In the genomic region with DNA sequence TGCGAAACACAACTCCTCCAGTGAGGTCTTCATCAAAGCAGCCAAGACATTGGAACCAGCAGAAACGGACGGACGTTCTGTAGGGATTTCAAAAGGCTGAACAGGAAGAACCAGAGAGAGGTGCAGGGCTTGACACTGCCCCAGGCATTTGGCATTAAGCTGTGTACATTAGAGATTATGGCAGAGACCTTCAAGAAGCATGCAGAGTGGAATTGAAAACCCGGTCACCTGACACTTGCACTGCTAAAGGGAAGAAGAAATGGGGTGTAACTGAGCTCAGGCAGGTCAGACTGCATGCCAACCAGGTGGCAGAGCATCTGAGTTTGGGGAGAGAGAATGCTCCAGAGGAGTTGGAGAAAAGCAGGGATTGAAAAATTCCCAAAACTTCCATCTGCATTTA, we compare ENCODE assay signal across 50 mouse cellular contexts. TPM values are rescaled to one million over a fixed set of nuclear protein-coding genes. Genes with fewer than 3 reads are reported as not detected.
"Had no signal": no experiment of that assay in that cellular context is flagged by ENCODE, and none has a peak within 500 bp of the region (broad histone marks: within the 10 kb centered on the region; RNA-seq: fewer than 3 reads in every experiment).

No protein-coding gene starts in this region.

- DNase-seq: heart, postnatal 10 days; heart, postnatal 14 days; heart, postnatal 36 days; heart, postnatal 4 days; kidney, adult 11 months; kidney, adult 18-20 months; kidney, adult 2 months; kidney, adult 8-10 months; kidney, adult 9 months; kidney, postnatal 10 days; kidney, postnatal 14 days; kidney, postnatal 25 days; kidney, postnatal 36 days; kidney, postnatal 4 days; layer of hippocampus, adult 9-11 months; layer of hippocampus, postnatal 36 days had no signal

- H3K9ac ChIP-seq: heart, embryonic 12.5 days; heart, embryonic 13.5 days; heart, embryonic 15.5 days; hindbrain, embryonic 12.5 days; hindbrain, embryonic 13.5 days; hindbrain, embryonic 14.5 days; hindbrain, embryonic 15.5 days; intestine, embryonic 15.5 days; kidney, embryonic 15.5 days had no signal

- H3K4me3 ChIP-seq: heart, embryonic 12.5 days; heart, embryonic 13.5 days; heart, embryonic 15.5 days; hindbrain, embryonic 10.5 days; hindbrain, embryonic 12.5 days; hindbrain, embryonic 13.5 days; hindbrain, embryonic 15.5 days; intestine, embryonic 15.5 days; kidney, embryonic 15.5 days; layer of hippocampus, adult 2 months; left cerebral cortex, adult 2 months had no signal

- H3K9me3 ChIP-seq: heart, embryonic 12.5 days; heart, embryonic 13.5 days; heart, embryonic 15.5 days; hindbrain, embryonic 10.5 days; hindbrain, embryonic 12.5 days; hindbrain, embryonic 13.5 days; hindbrain, embryonic 15.5 days; intestine, embryonic 15.5 days; kidney, embryonic 15.5 days had no signal

- H3K27ac ChIP-seq: heart, embryonic 13.5 days; heart, embryonic 15.5 days; hindbrain, embryonic 10.5 days; hindbrain, embryonic 12.5 days; hindbrain, embryonic 13.5 days; hindbrain, embryonic 14.5 days; hindbrain, embryonic 15.5 days; hindbrain, postnatal 0 days; intestine, embryonic 15.5 days; kidney, embryonic 15.5 days; kidney, postnatal 0 days; layer of hippocampus, adult 2 months; left cerebral cortex, adult 2 months had no signal

- H3K36me3 ChIP-seq: heart, embryonic 12.5 days; heart, embryonic 13.5 days; heart, embryonic 15.5 days; hindbrain, embryonic 10.5 days; hindbrain, embryonic 12.5 days; hindbrain, embryonic 13.5 days; hindbrain, embryonic 15.5 days; intestine, embryonic 15.5 days; kidney, embryonic 15.5 days had no signal

- H3K27me3 ChIP-seq: heart, embryonic 12.5 days; heart, embryonic 13.5 days; heart, embryonic 15.5 days; hindbrain, embryonic 12.5 days; hindbrain, embryonic 13.5 days; hindbrain, embryonic 15.5 days; intestine, embryonic 15.5 days; kidney, embryonic 15.5 days had no signal

- H3K4me1 ChIP-seq: hindbrain, embryonic 15.5 days; intestine, embryonic 15.5 days had no signal

- ATAC-seq: hindbrain, embryonic 16.5 days; hindbrain, postnatal 0 days; inflammation-experienced regulatory T-cells, adult 6 months; intestine, embryonic 15.5 days; intestine, embryonic 16.5 days; intestine, postnatal 0 days had no signal

- H3K4me2 ChIP-seq: heart, embryonic 12.5 days; heart, embryonic 13.5 days; heart, embryonic 15.5 days; hindbrain, embryonic 12.5 days; hindbrain, embryonic 13.5 days; hindbrain, embryonic 14.5 days; hindbrain, embryonic 15.5 days; intestine, embryonic 15.5 days; kidney, embryonic 15.5 days had no signal

RNA-seq across cellular contexts. Expression of gene Gm47996, which starts 45.5 kb away (rescaled TPM):
- total RNA-seq: heart, postnatal 10 days; heart, postnatal 14 days; heart, postnatal 25 days; heart, postnatal 36 days; heart, postnatal 4 days; hindbrain, postnatal 0 days; layer of hippocampus, adult 18-20 months; layer of hippocampus, adult 2 months; layer of hippocampus, adult 8-10 months; layer of hippocampus, postnatal 10 days; layer of hippocampus, postnatal 14 days; layer of hippocampus, postnatal 25 days; layer of hippocampus, postnatal 36 days; left cerebral cortex, adult 18-20 months; left cerebral cortex, adult 2 months; left cerebral cortex, adult 8-10 months had no signal
- polyA plus RNA-seq: heart, embryonic 13.5 days; heart, embryonic 14.5 days; heart, embryonic 15.5 days; heart, embryonic 16.5 days; heart, postnatal 0 days; hindbrain, embryonic 12.5 days; hindbrain, embryonic 13.5 days; hindbrain, embryonic 14.5 days; hindbrain, embryonic 15.5 days; hindbrain, embryonic 16.5 days; hindbrain, postnatal 0 days; inflammation-experienced regulatory T-cells, adult 6 months; intestine, embryonic 14.5 days; intestine, embryonic 15.5 days; intestine, embryonic 16.5 days; intestine, postnatal 0 days; kidney, adult 2 months; kidney, embryonic 14.5 days had no signal

RNA-seq across cellular contexts. Expression of gene 3110040M04Rik, which starts 51.5 kb away (rescaled TPM):
- total RNA-seq: heart, postnatal 10 days; heart, postnatal 14 days; heart, postnatal 25 days; heart, postnatal 36 days; heart, postnatal 4 days; hematopoietic stem cell, adult 5-6 weeks; hindbrain, postnatal 0 days; layer of hippocampus, adult 18-20 months; layer of hippocampus, adult 2 months; layer of hippocampus, adult 8-10 months; layer of hippocampus, postnatal 10 days; layer of hippocampus, postnatal 14 days; layer of hippocampus, postnatal 25 days; layer of hippocampus, postnatal 36 days; left cerebral cortex, adult 18-20 months; left cerebral cortex, adult 2 months; left cerebral cortex, adult 8-10 months had no signal
- polyA plus RNA-seq: heart, embryonic 13.5 days; heart, embryonic 14.5 days; heart, embryonic 15.5 days; heart, embryonic 16.5 days; heart, postnatal 0 days; hindbrain, embryonic 10.5 days; hindbrain, embryonic 13.5 days; hindbrain, embryonic 14.5 days; hindbrain, embryonic 15.5 days; hindbrain, embryonic 16.5 days; hindbrain, postnatal 0 days; inflammation-experienced regulatory T-cells, adult 6 months; intestine, embryonic 16.5 days; intestine, postnatal 0 days had no signal

RNA-seq across cellular contexts. Expression of gene Gm47995, which starts 57.2 kb away (rescaled TPM):
- total RNA-seq: heart, postnatal 10 days; heart, postnatal 14 days; heart, postnatal 25 days; heart, postnatal 36 days; heart, postnatal 4 days; hematopoietic stem cell, adult 5-6 weeks; hindbrain, postnatal 0 days; layer of hippocampus, adult 18-20 months; layer of hippocampus, adult 2 months; layer of hippocampus, adult 8-10 months; layer of hippocampus, postnatal 10 days; layer of hippocampus, postnatal 14 days; layer of hippocampus, postnatal 25 days; layer of hippocampus, postnatal 36 days; left cerebral cortex, adult 18-20 months; left cerebral cortex, adult 2 months; left cerebral cortex, adult 8-10 months had no signal
- polyA plus RNA-seq: heart, embryonic 13.5 days; heart, embryonic 14.5 days; heart, embryonic 15.5 days; heart, embryonic 16.5 days; heart, postnatal 0 days; hindbrain, embryonic 11.5 days; hindbrain, embryonic 12.5 days; hindbrain, embryonic 13.5 days; hindbrain, embryonic 14.5 days; hindbrain, embryonic 15.5 days; hindbrain, embryonic 16.5 days; hindbrain, postnatal 0 days; inflammation-experienced regulatory T-cells, adult 6 months; intestine, embryonic 14.5 days; intestine, embryonic 15.5 days; intestine, embryonic 16.5 days; intestine, postnatal 0 days; kidney, adult 2 months; kidney, embryonic 16.5 days had no signal
